Mouse (Mus musculus): Measurements from ENCODE around the gene Exosc3. TPM values are rescaled to one million over a fixed set of nuclear protein-coding genes. Genes with fewer than 3 reads are reported as not detected.

Gene Exosc3
- polyA plus RNA-seq, 1 experiment from 2014 or later = 34.4 TPM

DNA sequence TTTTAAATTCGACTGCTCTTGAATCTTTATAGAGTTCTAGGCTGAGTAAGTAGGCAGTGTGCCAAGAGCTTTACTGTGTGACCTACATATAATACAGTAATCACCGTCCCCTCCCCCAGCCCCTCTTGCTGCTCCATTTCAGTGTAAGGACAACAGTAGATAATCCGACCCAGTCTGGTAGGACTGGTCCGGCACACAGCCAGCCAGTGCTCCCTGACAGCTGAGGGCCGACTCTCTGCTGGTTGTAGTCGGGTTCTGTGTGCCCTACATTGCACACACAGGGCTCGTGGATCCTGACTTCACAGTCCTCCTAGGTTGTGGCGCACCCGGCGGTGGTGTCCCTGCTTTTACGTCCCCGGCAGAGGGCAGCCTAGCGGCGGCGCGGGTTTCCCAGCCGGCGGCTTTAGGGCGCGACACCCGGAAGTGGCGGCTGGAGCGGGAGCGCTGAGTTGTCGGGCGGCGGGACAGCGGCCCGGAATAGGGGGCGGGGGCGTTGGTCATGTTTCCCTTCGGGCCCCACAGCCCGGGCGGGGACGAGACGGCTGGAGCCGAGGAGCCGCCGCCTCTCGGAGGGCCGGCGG lies 773 bp downstream of the Exosc3 start, which contains the start of gene Dcaf10:
Gene Dcaf10 (plus strand): TSS at position 433 of the 581 bp plus-strand sequence.
- WGBS = under 1% methylated on average over 34 of the region's 42 CpGs
- Histone ChIP-seq H3K27me3 (replicated peaks; ENCODE audit: control insufficient read depth, insufficient read depth, low read length) (0 out of 2 replicates have a peak, but pooled peaks cover 2% of the 10 kb centered on the region), H3K4me3 (ENCODE audit: low read length) (peak within 1 kb of the TSS; percentile 98), H3K9me3 (ENCODE audit: control insufficient read depth, low read length) (no peaks in the 10 kb centered on the region), H3K4me1 (ENCODE audit: control insufficient read depth, insufficient read depth, low read depth, low read length) (peaks cover 24% of the 10 kb centered on the region), H3K27ac (ENCODE audit: low read depth, low read length) (peak within 1 kb of the TSS; percentile 95), H3K36me3 (ENCODE audit: control insufficient read depth, insufficient read depth, low read length) (no peaks in the 10 kb centered on the region), H3K9ac (ENCODE audit: low read depth, low read length) (peak within 1 kb of the TSS; percentile 93), H3K4me2 (ENCODE audit: low read length) (peak within 1 kb of the TSS; percentile 93)
- peak; percentile 96 for ATAC-seq

- WGBS = 48% methylated on average over 9 of the region's 9 CpGs
- H3K9ac ChIP-seq (ENCODE audit: low read depth, low read length) = peak overlapping the region; percentile 93
- peak; percentile 13; the same call in 1 of the 2 replicates for ATAC-seq
Measured at GRCm38 (mm10) chr4:45341226-45341625, 1.3 kb downstream of the Exosc3 start.

GRCm38 (mm10) chr4:45332466-45332865 lies 10.1 kb downstream of the Exosc3 start:
- no peaks in the 10 kb centered on the region for H3K4me1 ChIP-seq (ENCODE audit: control insufficient read depth, insufficient read depth, low read depth, low read length)
- 59% methylated on average over 3 of the region's 3 CpGs for WGBS
- H3K36me3 ChIP-seq (ENCODE audit: control insufficient read depth, insufficient read depth, low read length) = no peaks in the 10 kb centered on the region
- H3K27ac ChIP-seq (ENCODE audit: low read depth, low read length) = no peak overlapping the region
- ATAC-seq = no peak
- no peaks in the 10 kb centered on the region for H3K9me3 ChIP-seq (ENCODE audit: control insufficient read depth, low read length)
- no peaks in the 10 kb centered on the region for H3K27me3 ChIP-seq (replicated peaks; ENCODE audit: control insufficient read depth, insufficient read depth, low read length)
- H3K4me3 ChIP-seq (ENCODE audit: low read length) = no peak overlapping the region
- H3K4me2 ChIP-seq (ENCODE audit: low read length) = no peak overlapping the region
- H3K9ac ChIP-seq (ENCODE audit: low read depth, low read length) = no peak overlapping the region

More at GRCm38 (mm10) chr4:45341226-45341625, 1.3 kb downstream of the Exosc3 start:
- Histone ChIP-seq H3K9me3 (ENCODE audit: control insufficient read depth, low read length) (no peaks in the 10 kb centered on the region), H3K4me3 (ENCODE audit: low read length) (peak overlapping the region; percentile 98), H3K27me3 (replicated peaks; ENCODE audit: control insufficient read depth, insufficient read depth, low read length) (0 out of 2 replicates have a peak, but pooled peaks cover 2% of the 10 kb centered on the region), H3K36me3 (ENCODE audit: control insufficient read depth, insufficient read depth, low read length) (no peaks in the 10 kb centered on the region), H3K4me2 (ENCODE audit: low read length) (peak overlapping the region; percentile 93), H3K4me1 (ENCODE audit: control insufficient read depth, insufficient read depth, low read depth, low read length) (peaks cover 24% of the 10 kb centered on the region), H3K27ac (ENCODE audit: low read depth, low read length) (peak overlapping the region; percentile 95)

- H3K36me3 ChIP-seq (ENCODE audit: control insufficient read depth, insufficient read depth, low read length) = no peaks in the 10 kb centered on the region
- no peak for ATAC-seq
- no peak overlapping the region for H3K4me2 ChIP-seq (ENCODE audit: low read length)
- no peaks in the 10 kb centered on the region for H3K9me3 ChIP-seq (ENCODE audit: control insufficient read depth, low read length)
- no peaks in the 10 kb centered on the region for H3K27me3 ChIP-seq (replicated peaks; ENCODE audit: control insufficient read depth, insufficient read depth, low read length)
- H3K4me3 ChIP-seq (ENCODE audit: low read length) = no peak overlapping the region
- no peaks in the 10 kb centered on the region for H3K4me1 ChIP-seq (ENCODE audit: control insufficient read depth, insufficient read depth, low read depth, low read length)
- WGBS = 70% methylated on average over 7 of the region's 7 CpGs
- no peak overlapping the region for H3K9ac ChIP-seq (ENCODE audit: low read depth, low read length)
- H3K27ac ChIP-seq (ENCODE audit: low read depth, low read length) = no peak overlapping the region
Measured at GRCm38 (mm10) chr4:45331139-45331538, 11.4 kb downstream of the Exosc3 start.

GRCm38 (mm10) chr4:45320159-45320816 lies 22.2 kb downstream of the Exosc3 start:
- H3K4me1 ChIP-seq (ENCODE audit: control insufficient read depth, insufficient read depth, low read depth, low read length) = peaks cover 9% of the 10 kb centered on the region
- H3K9me3 ChIP-seq (ENCODE audit: control insufficient read depth, low read length) = no peaks in the 10 kb centered on the region
- peak overlapping the region; percentile 82 for H3K27ac ChIP-seq (ENCODE audit: low read depth, low read length)
- peak overlapping the region; percentile 90 for H3K9ac ChIP-seq (ENCODE audit: low read depth, low read length)
- H3K36me3 ChIP-seq (ENCODE audit: control insufficient read depth, insufficient read depth, low read length) = peaks cover 8% of the 10 kb centered on the region; the same call in 1 of the 2 replicates
- peak overlapping the region; percentile 65 for H3K4me2 ChIP-seq (ENCODE audit: low read length)
- under 1% methylated on average over 56 of the region's 56 CpGs for WGBS
- peaks cover 12% of the 10 kb centered on the region for H3K27me3 ChIP-seq (replicated peaks; ENCODE audit: control insufficient read depth, insufficient read depth, low read length)
- peak overlapping the region; percentile 92 for H3K4me3 ChIP-seq (ENCODE audit: low read length)
- ATAC-seq = peak; percentile 95

DNA sequence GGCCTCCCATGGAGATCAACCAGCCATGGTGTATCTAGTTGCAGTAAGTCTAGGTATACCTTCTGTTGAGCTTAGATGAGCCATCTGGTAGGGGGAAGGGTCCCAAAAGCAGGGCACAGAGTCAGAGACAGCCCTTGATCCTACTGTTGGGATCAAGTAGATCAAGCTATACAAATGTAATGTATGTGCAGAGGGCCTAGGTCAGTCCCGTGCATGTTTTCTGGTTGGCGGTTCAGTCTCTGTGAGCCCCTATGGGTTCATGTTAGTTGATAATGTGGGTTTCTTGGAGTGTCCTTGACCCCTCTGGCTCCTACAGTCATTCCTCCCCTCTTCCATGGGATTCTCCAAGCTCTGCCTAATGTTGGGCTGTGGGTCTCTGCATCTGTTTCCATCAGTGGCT lies 31.5 kb downstream of the Exosc3 start:
- no peak overlapping the region for H3K27ac ChIP-seq (ENCODE audit: low read depth, low read length)
- no peaks in the 10 kb centered on the region for H3K9me3 ChIP-seq (ENCODE audit: control insufficient read depth, low read length)
- no peak overlapping the region for H3K4me3 ChIP-seq (ENCODE audit: low read length)
- no peaks in the 10 kb centered on the region for H3K27me3 ChIP-seq (replicated peaks; ENCODE audit: control insufficient read depth, insufficient read depth, low read length)
- no peak overlapping the region for H3K4me2 ChIP-seq (ENCODE audit: low read length)
- no peak overlapping the region for H3K9ac ChIP-seq (ENCODE audit: low read depth, low read length)
- peaks cover 35% of the 10 kb centered on the region for H3K36me3 ChIP-seq (ENCODE audit: control insufficient read depth, insufficient read depth, low read length)
- no peak for ATAC-seq
- no peaks in the 10 kb centered on the region for H3K4me1 ChIP-seq (ENCODE audit: control insufficient read depth, insufficient read depth, low read depth, low read length)
- 93% methylated on average over 2 of the region's 2 CpGs for WGBS

- no peak for ATAC-seq
- H3K9me3 ChIP-seq (ENCODE audit: control insufficient read depth, low read length) = peaks cover 3% of the 10 kb centered on the region
- WGBS = 91% methylated on average over 6 of the region's 6 CpGs
- H3K36me3 ChIP-seq (ENCODE audit: control insufficient read depth, insufficient read depth, low read length) = peaks cover 35% of the 10 kb centered on the region
- H3K4me2 ChIP-seq (ENCODE audit: low read length) = no peak overlapping the region
- no peak overlapping the region for H3K27ac ChIP-seq (ENCODE audit: low read depth, low read length)
- H3K9ac ChIP-seq (ENCODE audit: low read depth, low read length) = no peak overlapping the region
- H3K4me3 ChIP-seq (ENCODE audit: low read length) = no peak overlapping the region
- no peaks in the 10 kb centered on the region for H3K4me1 ChIP-seq (ENCODE audit: control insufficient read depth, insufficient read depth, low read depth, low read length)
- H3K27me3 ChIP-seq (replicated peaks; ENCODE audit: control insufficient read depth, insufficient read depth, low read length) = no peaks in the 10 kb centered on the region
Measured at GRCm38 (mm10) chr4:45308606-45309005, 33.9 kb downstream of the Exosc3 start.

- no peak overlapping the region for H3K9ac ChIP-seq (ENCODE audit: low read depth, low read length)
- ATAC-seq = no peak
- no peaks in the 10 kb centered on the region for H3K27me3 ChIP-seq (replicated peaks; ENCODE audit: control insufficient read depth, insufficient read depth, low read length)
- no peak overlapping the region for H3K27ac ChIP-seq (ENCODE audit: low read depth, low read length)
- no peaks in the 10 kb centered on the region for H3K4me1 ChIP-seq (ENCODE audit: control insufficient read depth, insufficient read depth, low read depth, low read length)
- H3K4me3 ChIP-seq (ENCODE audit: low read length) = no peak overlapping the region
- peaks cover 3% of the 10 kb centered on the region for H3K9me3 ChIP-seq (ENCODE audit: control insufficient read depth, low read length)
- H3K36me3 ChIP-seq (ENCODE audit: control insufficient read depth, insufficient read depth, low read length) = peaks cover 35% of the 10 kb centered on the region
- WGBS = 36% methylated on average over 11 of the region's 11 CpGs
- no peak overlapping the region for H3K4me2 ChIP-seq (ENCODE audit: low read length)
Measured at GRCm38 (mm10) chr4:45308046-45308445, 34.5 kb downstream of the Exosc3 start.

GRCm38 (mm10) chr4:45305536-45305935 lies 37.0 kb downstream of the Exosc3 start:
- Histone ChIP-seq H3K27ac (ENCODE audit: low read depth, low read length) (no peak overlapping the region), H3K4me2 (ENCODE audit: low read length) (no peak overlapping the region), H3K27me3 (replicated peaks; ENCODE audit: control insufficient read depth, insufficient read depth, low read length) (no peaks in the 10 kb centered on the region), H3K9me3 (ENCODE audit: control insufficient read depth, low read length) (peaks cover 3% of the 10 kb centered on the region), H3K4me3 (ENCODE audit: low read length) (no peak overlapping the region), H3K4me1 (ENCODE audit: control insufficient read depth, insufficient read depth, low read depth, low read length) (no peaks in the 10 kb centered on the region), H3K36me3 (ENCODE audit: control insufficient read depth, insufficient read depth, low read length) (peaks cover 46% of the 10 kb centered on the region), H3K9ac (ENCODE audit: low read depth, low read length) (no peak overlapping the region)
- ATAC-seq = no peak
- WGBS = 96% methylated on average over 14 of the region's 14 CpGs
